Mouse (Mus musculus) MEL (cell line): ENCODE results near the gene Nfia. TPM values are rescaled to one million over a fixed set of nuclear protein-coding genes. Genes with fewer than 3 reads are reported as not detected.

Experiments
- DNase-seq: peaks from one replicate; pipeline ENCODE4 v3.0.0; 2011; ENCODE audit warnings: low read depth, low spot score
- H3K27ac ChIP-seq: 2 replicates; pipeline ENCODE4 v1.5.1; 2012; ENCODE audit warnings: low read depth, mild to moderate bottlenecking, control low read depth, low read length, moderate library complexity; ENCODE audit not compliant: control insufficient read depth
- H3K27me3 ChIP-seq, 2 experiments: fragments of 150-350 bp in 1 of 2; sonication (generic) in 1 of 2; 2 replicates each; pipeline ENCODE4 v1.6.1; 2012; ENCODE audit warnings: low read length in 2 of 2, mild to moderate bottlenecking in 2 of 2, improper control_type of control experiment in 1 of 2, moderate library complexity in 1 of 2; ENCODE audit not compliant: insufficient read depth in 2 of 2, control insufficient read depth in 1 of 2
- H3K36me3 ChIP-seq, 2 experiments: 2 replicates each; pipeline ENCODE4 v1.6.1; 2012 to 2014; ENCODE audit warnings: low read length in 2 of 2, improper control_type of control experiment in 1 of 2, inconsistent platforms in 1 of 2, mild to moderate bottlenecking in 1 of 2; ENCODE audit not compliant: insufficient read depth in 2 of 2, control insufficient read depth in 1 of 2
- H3K4me1 ChIP-seq, 2 experiments: fragments of 150-350 bp in 1 of 2; sonication (generic) in 1 of 2; 2 replicates each; pipeline ENCODE4 v1.6.1; 2012; ENCODE audit warnings: low read length in 2 of 2, improper control_type of control experiment in 1 of 2, mild to moderate bottlenecking in 1 of 2; ENCODE audit not compliant: insufficient read depth in 2 of 2, control insufficient read depth in 1 of 2
- H3K4me3 ChIP-seq, 2 experiments: fragments of 150-350 bp in 1 of 2; sonication (generic) in 1 of 2; 2 replicates each; pipeline ENCODE4 v1.5.1; 2012; ENCODE audit warnings: low read depth in 2 of 2, low read length in 2 of 2, mild to moderate bottlenecking in 2 of 2, moderate library complexity in 2 of 2, control low read depth in 1 of 2, improper control_type of control experiment in 1 of 2; ENCODE audit not compliant: control insufficient read depth in 1 of 2, insufficient read depth in 1 of 2
- H3K79me2 ChIP-seq: 2 replicates; pipeline ENCODE4 v1.6.1; 2012; ENCODE audit warnings: mild to moderate bottlenecking, low read length, moderate library complexity; ENCODE audit not compliant: control insufficient read depth, poor library complexity, insufficient read depth
- H3K9ac ChIP-seq: 2 replicates; pipeline ENCODE4 v1.6.1; 2012; ENCODE audit warnings: low read depth, mild to moderate bottlenecking, control low read depth, low read length, moderate library complexity; ENCODE audit not compliant: control insufficient read depth, poor library complexity, severe bottlenecking
- H3K9me3 ChIP-seq: fragments of 150-350 bp; sonication (generic); replicated peaks from 2 replicates; pipeline ENCODE4 v1.6.1; 2012; ENCODE audit warnings: mild to moderate bottlenecking, low read length, improper control_type of control experiment, moderate library complexity; ENCODE audit not compliant: insufficient read depth
- BHLHE40 ChIP-seq: IDR thresholded peaks from 2 replicates; pipeline ENCODE4 v1.6.1; 2012; ENCODE audit warnings: low read depth, mild to moderate bottlenecking, inconsistent platforms, low read length, improper control_type of control experiment, borderline replicate concordance
- CHD1 ChIP-seq: IDR thresholded peaks from 2 replicates; pipeline ENCODE4 v1.6.1; 2012; ENCODE audit warnings: low read depth, mild to moderate bottlenecking, inconsistent platforms, low read length, improper control_type of control experiment
- CHD2 ChIP-seq: IDR thresholded peaks from 2 replicates; pipeline ENCODE4 v1.6.1; 2011; ENCODE audit warnings: low read length, improper control_type of control experiment
- CTCF ChIP-seq, 3 experiments: IDR thresholded peaks in 2 of 3; conservative IDR thresholded peaks in 1 of 3; 2 replicates each; pipeline ENCODE4 v1.5.1; 2011 to 2012; ENCODE audit warnings: low read length in 3 of 3, low read depth in 2 of 3, mild to moderate bottlenecking in 2 of 3, improper control_type of control experiment in 1 of 3, inconsistent platforms in 1 of 3, mixed read lengths in 1 of 3, moderate library complexity in 1 of 3; ENCODE audit not compliant: control insufficient read depth in 1 of 3, insufficient read depth in 1 of 3, poor library complexity in 1 of 3, severe bottlenecking in 1 of 3
- GABPA ChIP-seq: IDR thresholded peaks from 2 replicates; pipeline ENCODE4 v1.6.1; 2012; ENCODE audit warnings: low read depth, mild to moderate bottlenecking, inconsistent platforms, low read length, improper control_type of control experiment, moderate library complexity
- HCFC1 ChIP-seq: IDR thresholded peaks from 2 replicates; pipeline ENCODE4 v1.6.1; 2012; ENCODE audit warnings: low read depth, mild to moderate bottlenecking, inconsistent platforms, low read length, improper control_type of control experiment, moderate library complexity
- MAZ ChIP-seq: IDR thresholded peaks from 2 replicates; pipeline ENCODE4 v1.6.1; 2012; ENCODE audit warnings: low read depth, mild to moderate bottlenecking, inconsistent platforms, low read length, improper control_type of control experiment
- MEF2A ChIP-seq: IDR thresholded peaks from 2 replicates; pipeline ENCODE4 v1.6.1; 2014; ENCODE audit warnings: low read depth, mild to moderate bottlenecking, inconsistent platforms, low read length, improper control_type of control experiment; ENCODE audit not compliant: poor library complexity, insufficient replicate concordance, severe bottlenecking; ENCODE audit errors: extremely low read depth
- MYB ChIP-seq: IDR thresholded peaks from 2 replicates; pipeline ENCODE4 v1.6.1; 2011; ENCODE audit warnings: mild to moderate bottlenecking, low read depth, low read length, improper control_type of control experiment
- NELFE ChIP-seq: IDR thresholded peaks from 2 replicates; pipeline ENCODE4 v1.6.1; 2011; ENCODE audit warnings: low read depth, low read length, improper control_type of control experiment
- POLR2A ChIP-seq, 2 experiments: IDR thresholded peaks; 2 replicates each; pipeline ENCODE4 v1.6.1; 2011 to 2012; ENCODE audit warnings: low read length in 2 of 2, mild to moderate bottlenecking in 2 of 2, control low read depth in 1 of 2, improper control_type of control experiment in 1 of 2, low read depth in 1 of 2, moderate library complexity in 1 of 2; ENCODE audit not compliant: control insufficient read depth in 1 of 2, insufficient read depth in 1 of 2, poor library complexity in 1 of 2
- POLR2AphosphoS5 ChIP-seq: IDR thresholded peaks from 2 replicates; pipeline ENCODE4 v1.6.1; 2012; ENCODE audit warnings: low read depth, borderline replicate concordance, mild to moderate bottlenecking, inconsistent platforms, low read length, moderate library complexity, mixed read lengths
- RAD21 ChIP-seq: IDR thresholded peaks from 2 replicates; pipeline ENCODE4 v1.6.1; 2011; ENCODE audit warnings: mild to moderate bottlenecking, low read depth, low read length, improper control_type of control experiment
- TBP ChIP-seq: IDR thresholded peaks from 2 replicates; pipeline ENCODE4 v1.8.0; 2011; ENCODE audit warnings: low read depth, low read length, improper control_type of control experiment
- USF1 ChIP-seq: IDR thresholded peaks from 2 replicates; pipeline ENCODE4 v1.6.1; 2014; ENCODE audit warnings: low read depth, mild to moderate bottlenecking, inconsistent platforms, low read length, improper control_type of control experiment, moderate library complexity
- USF2 ChIP-seq, 2 experiments: IDR thresholded peaks; 2 replicates each; pipeline ENCODE4 v1.6.1; 2011 to 2012; ENCODE audit warnings: improper control_type of control experiment in 2 of 2, low read length in 2 of 2, borderline replicate concordance in 1 of 2, inconsistent platforms in 1 of 2, low read depth in 1 of 2, mild to moderate bottlenecking in 1 of 2; ENCODE audit not compliant: insufficient read depth in 1 of 2
- ZMIZ1 ChIP-seq: IDR thresholded peaks from 2 replicates; pipeline ENCODE4 v1.6.1; 2012; ENCODE audit warnings: low read depth, mild to moderate bottlenecking, inconsistent platforms, low read length, improper control_type of control experiment, moderate library complexity
- ZNF384 ChIP-seq: IDR thresholded peaks from 2 replicates; pipeline ENCODE4 v1.6.1; 2012; ENCODE audit warnings: low read depth, mild to moderate bottlenecking, inconsistent platforms, low read length, improper control_type of control experiment
- polyA plus RNA-seq, 2 experiments: library from polyadenylated mRNA; stranded (reverse) in 1 of 2; unstranded in 1 of 2; fragments of >175 nt in 1 of 2; fragments of >200 nt in 1 of 2; gene quantifications; 2 replicates each; pipeline versions ENCODE4 v1.2.1 to v1.2.4; 2012; ENCODE audit warnings: low replicate concordance in 2 of 2, low read depth in 1 of 2; ENCODE audit not compliant: insufficient read length in 2 of 2, insufficient read depth in 1 of 2, missing spikeins in 1 of 2
- total RNA-seq: library from RNA; depleted of rRNA; stranded (reverse); fragments of 300-350 nt; gene quantifications from 2 replicates; pipeline ENCODE4 v1.2.3, GENCODE M21; 2012

The Nfia gene
- total and polyA plus RNA-seq, 3 experiments: 10.2 to 20.5 (median 13.4) TPM

DNA sequence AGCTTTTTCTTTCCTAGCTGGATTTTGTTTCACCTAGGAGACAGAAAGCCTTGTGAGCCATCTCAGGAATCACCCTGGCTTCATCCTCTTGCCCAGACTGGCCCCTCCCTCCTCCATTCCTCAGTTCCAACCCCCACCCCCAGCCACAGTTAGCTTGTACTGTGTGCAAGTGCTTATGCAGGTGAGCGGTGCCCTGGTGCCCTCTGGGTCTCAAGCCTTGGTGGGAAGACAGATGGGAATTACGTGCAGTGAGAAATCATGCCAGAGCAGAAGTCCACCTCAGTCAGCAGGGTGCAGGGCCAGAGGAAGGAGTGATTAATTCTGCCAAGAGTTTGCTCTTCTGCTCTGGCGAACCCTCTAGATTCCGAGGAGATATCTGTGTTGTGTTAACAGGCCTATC, 167.0 kb downstream of the Nfia start:
- DNase-seq: no peak
- no peak overlapping the region for H3K9ac ChIP-seq
- no peak overlapping the region for H3K4me3 ChIP-seq
- H3K27me3 ChIP-seq: no peaks in the 10 kb centered on the region
- H3K4me1 ChIP-seq: no peaks in the 10 kb centered on the region
- TF ChIP-seq HCFC1 (no peak), ZNF384 (no peak), POLR2A (IDR thresholded peaks at IDR 0.05; ENCODE audit: control insufficient read depth in 1 of 2, insufficient read depth in 1 of 2, low read depth in 1 of 2, low read length in 2 of 2, poor library complexity in 1 of 2) (no peak), TBP (no peak), MEF2A (no peak), RAD21 (no peak), NELFE (no peak), CHD1 (no peak), BHLHE40 (no peak), USF1 (no peak), ZMIZ1 (no peak), MYB (no peak), GABPA (no peak), POLR2AphosphoS5 (no peak), USF2 (IDR thresholded peaks at IDR 0.05; ENCODE audit: borderline replicate concordance in 1 of 2, insufficient read depth in 1 of 2, low read depth in 1 of 2, low read length in 2 of 2) (no peak), CTCF (IDR thresholded peaks at IDR 0.05 in 2 of 3, conservative IDR thresholded peaks at IDR 0.05 in 1 of 3; ENCODE audit: control insufficient read depth in 1 of 3, insufficient read depth in 1 of 3, low read depth in 2 of 3, low read length in 3 of 3, poor library complexity in 1 of 3, severe bottlenecking in 1 of 3) (no peak), MAZ (no peak)
- H3K79me2 ChIP-seq: peaks cover 19% of the 10 kb centered on the region
- H3K36me3 ChIP-seq: peaks cover 0 to 22% of the 10 kb centered on the region in 2 experiments; a peak in 3 of 4 replicates
- no peaks in the 10 kb centered on the region for H3K9me3 ChIP-seq
- no peak overlapping the region for H3K27ac ChIP-seq

DNA sequence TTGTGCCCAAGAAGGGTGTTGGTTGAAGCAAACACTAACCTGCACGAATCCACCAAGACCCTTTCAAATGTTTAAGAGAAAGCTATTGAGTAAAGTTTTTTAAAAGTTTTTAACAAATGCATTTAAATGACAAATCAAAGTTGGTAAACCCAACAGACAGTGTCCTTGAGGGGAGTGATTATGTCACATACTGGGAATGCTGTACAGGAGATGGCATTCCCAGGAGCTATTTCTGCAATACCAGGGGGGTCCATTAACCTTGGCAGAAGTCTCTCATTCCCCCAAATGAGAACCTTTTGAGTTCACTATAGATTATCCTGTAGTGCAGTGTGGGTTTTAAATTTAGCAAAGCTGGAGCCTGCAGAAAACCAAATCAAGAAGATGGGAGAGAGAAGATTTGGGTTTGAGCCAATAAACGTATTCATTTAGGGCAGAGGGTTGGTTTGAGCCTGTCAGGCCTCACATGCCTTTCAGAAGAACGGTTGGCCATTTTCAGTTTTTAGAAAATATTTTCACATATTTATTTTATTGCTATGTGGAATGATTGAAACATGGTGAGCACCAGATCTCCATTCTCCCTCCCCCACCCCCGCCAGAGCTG, 167.5 kb downstream of the Nfia start:
- H3K9me3 ChIP-seq: no peaks in the 10 kb centered on the region

More for the DNA sequence above, 167.5 kb downstream of the Nfia start:
- TF ChIP-seq POLR2A (IDR thresholded peaks at IDR 0.05; ENCODE audit: control insufficient read depth in 1 of 2, insufficient read depth in 1 of 2, low read depth in 1 of 2, low read length in 2 of 2, poor library complexity in 1 of 2) (no peak), CTCF (IDR thresholded peaks at IDR 0.05 in 2 of 3, conservative IDR thresholded peaks at IDR 0.05 in 1 of 3; ENCODE audit: control insufficient read depth in 1 of 3, insufficient read depth in 1 of 3, low read depth in 2 of 3, low read length in 3 of 3, poor library complexity in 1 of 3, severe bottlenecking in 1 of 3) (no peak), CHD2 (no peak)
- Histone ChIP-seq H3K27ac (no peak overlapping the region), H3K4me1 (no peaks in the 10 kb centered on the region), H3K4me3 (no peak overlapping the region), H3K79me2 (peaks cover 19% of the 10 kb centered on the region), H3K9ac (no peak overlapping the region), H3K36me3 (peaks cover 0 to 24% of the 10 kb centered on the region in 2 experiments; a peak in 2 of 4 replicates), H3K27me3 (no peaks in the 10 kb centered on the region)
- DNase-seq: no peak
